Mouse (Mus musculus): ENCODE measurements at regions not wholly inside any gene's neighbourhood (a gene's known extent, or its start where the extent isn't known, plus 50 kb on each side); places are given as distances from the start of the nearest gene placed in this dataset.

GRCm38 (mm10) chr13:99794448-99794847 lies 106.4 kb downstream of the Cartpt start:
- TF ChIP-seq EP300 (IDR thresholded peaks at IDR 0.05; ENCODE audit: low read depth) = no peak
- TF ChIP-seq CTCF (IDR thresholded peaks at IDR 0.05; ENCODE audit: low read depth) = no peak
